Mouse (Mus musculus) heart, postnatal 0 days (tissue): ENCODE measurements at regions not wholly inside any gene's neighbourhood (a gene's known extent, or its start where the extent isn't known, plus 50 kb on each side); places are given as distances from the start of the nearest gene placed in this dataset.

Experiments used
- CTCF ChIP-seq: IDR thresholded peaks from 2 replicates; pipeline ENCODE4 v1.5.1; 2016; ENCODE audit warnings: antibody characterized with exemption, control low read depth, low read depth
- EP300 ChIP-seq: IDR thresholded peaks from 2 replicates; pipeline ENCODE4 v1.6.1; 2016; ENCODE audit warnings: antibody characterized with exemption, low read depth

DNA sequence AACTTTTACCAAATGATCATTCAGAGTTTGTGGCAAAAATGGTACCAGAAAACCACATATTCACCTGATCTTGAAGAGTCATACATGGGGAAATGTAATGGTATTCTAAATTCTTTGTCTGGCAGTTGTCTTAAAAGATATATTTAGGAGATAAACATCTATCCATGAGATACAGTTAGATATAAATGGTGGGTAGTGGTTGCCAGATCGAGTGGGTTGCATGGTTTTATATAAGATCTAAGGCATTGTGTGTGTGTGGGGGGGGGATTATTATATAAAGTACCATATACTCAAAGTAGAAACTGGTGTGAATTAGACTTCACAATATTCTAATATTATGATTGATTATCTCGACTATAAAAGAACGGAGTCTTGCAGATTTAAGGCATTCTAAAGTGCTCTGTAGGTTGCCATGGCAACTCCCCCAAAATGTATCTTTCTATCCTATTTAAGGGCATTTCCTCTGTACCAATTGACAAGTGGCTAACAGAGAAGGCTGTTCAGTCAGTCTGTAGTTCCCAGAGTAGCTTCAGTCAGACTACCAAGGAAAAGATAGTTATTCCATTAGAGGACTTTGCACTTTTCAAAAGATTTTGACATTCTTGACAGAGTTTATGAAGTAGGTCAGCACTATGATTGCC, 89.3 kb upstream of the Man2a1 start:
- TF ChIP-seq CTCF = no peak
- no peak for TF ChIP-seq EP300
